Mouse (Mus musculus) granulocyte monocyte progenitor cell, adult 5-6 weeks (primary cell): ENCODE measurements at regions not wholly inside any gene's neighbourhood (a gene's known extent, or its start where the extent isn't known, plus 50 kb on each side); places are given as distances from the start of the nearest gene placed in this dataset.

Experiments used
- ATAC-seq: replicated peaks from 2 replicates; pipeline ENCODE4 v1.8.0; 2016; ENCODE audit warnings: mild to moderate bottlenecking, moderate TSS enrichment, inconsistent platforms; ENCODE audit not compliant: poor library complexity, severe bottlenecking

- peak; percentile 49 for ATAC-seq
Observed at GRCm38 (mm10) chr1:89015385-89015784, 54.8 kb upstream of the Sh3bp4 start.

GRCm38 (mm10) chr1:89015845-89016244 is 54.4 kb upstream of the Sh3bp4 start:
- peak; percentile 93 for ATAC-seq

DNA sequence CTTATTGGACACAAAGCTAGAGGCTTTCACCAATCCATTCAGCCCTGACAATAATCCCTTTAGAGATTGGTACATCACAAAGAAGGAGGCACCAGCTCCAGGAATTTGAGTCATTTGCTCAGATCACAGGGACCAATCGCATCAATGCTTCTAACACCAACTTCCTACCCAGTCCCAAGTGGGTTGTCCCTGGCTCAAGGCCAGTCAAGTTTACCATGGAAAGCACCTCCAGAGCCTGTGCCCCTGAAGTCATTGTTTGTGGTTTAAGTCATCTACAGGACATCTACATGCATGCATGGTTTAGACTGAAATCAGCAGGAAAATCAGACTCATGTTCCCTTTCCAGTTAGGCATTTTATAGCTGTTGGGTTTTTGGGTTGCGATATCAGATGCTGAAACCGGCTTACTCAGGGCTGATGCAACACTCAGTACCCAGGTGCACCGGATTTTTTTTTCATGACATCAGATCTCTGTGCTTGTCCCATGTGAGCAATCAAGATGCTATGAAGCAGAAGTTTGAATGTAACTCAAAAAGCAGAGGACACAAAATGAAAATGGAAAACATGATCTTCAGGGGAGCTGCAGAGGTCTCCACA is 50.3 kb upstream of the Sh3bp4 start:
- no peak; the same call in 1 of the 2 replicates for ATAC-seq
